Mouse (Mus musculus) layer of hippocampus, adult 18-20 months (tissue): Measurements from ENCODE around the gene 2810004N23Rik. TPM values are rescaled to one million over a fixed set of nuclear protein-coding genes. Genes with fewer than 3 reads are reported as not detected.

ENCODE experiments used
- DNase-seq, 2 experiments: peaks; one replicate each; pipeline ENCODE4 v3.0.0; 2022; ENCODE audit warnings: low spot score in 2 of 2
- total RNA-seq, 2 experiments: library from RNA; stranded (reverse); gene quantifications; 2 replicates each; pipeline ENCODE4 v1.2.3; 2021

The 2810004N23Rik gene
- total RNA-seq, 2 experiments from 2014 or later: 21.2 to 24.5 TPM

- DNase-seq: peak; percentile 19 to 59
Measured at GRCm38 (mm10) chr8:124827387-124827786, 35.5 kb downstream of the 2810004N23Rik start.

GRCm38 (mm10) chr8:124826658-124827057, 36.3 kb downstream of the 2810004N23Rik start:
- peak in 1 of 2 experiments; percentile 19 for DNase-seq

- DNase-seq: no peak
Measured at GRCm38 (mm10) chr8:124823497-124823896, 39.4 kb downstream of the 2810004N23Rik start.

- no peak for DNase-seq
Measured at GRCm38 (mm10) chr8:124820125-124820524, 42.8 kb downstream of the 2810004N23Rik start.

- no peak for DNase-seq
Measured at GRCm38 (mm10) chr8:124819612-124820115, 43.3 kb downstream of the 2810004N23Rik start.

GRCm38 (mm10) chr8:124817361-124817760, 45.6 kb downstream of the 2810004N23Rik start:
- no peak for DNase-seq

GRCm38 (mm10) chr8:124816866-124817265, 46.1 kb downstream of the 2810004N23Rik start:
- no peak for DNase-seq

GRCm38 (mm10) chr8:124815870-124816269, 47.0 kb downstream of the 2810004N23Rik start:
- DNase-seq: no peak

GRCm38 (mm10) chr8:124813326-124813725, 49.6 kb downstream of the 2810004N23Rik start:
- no peak for DNase-seq

- DNase-seq: no peak
Measured at GRCm38 (mm10) chr8:124810689-124811394, 52.1 kb downstream of the 2810004N23Rik start.

- DNase-seq: no peak
Measured at GRCm38 (mm10) chr8:124810056-124810610, 52.8 kb downstream of the 2810004N23Rik start.

- DNase-seq: no peak
Measured at GRCm38 (mm10) chr8:124809419-124809818, 53.5 kb downstream of the 2810004N23Rik start.

GRCm38 (mm10) chr8:124805990-124806389, 56.9 kb downstream of the 2810004N23Rik start:
- DNase-seq: no peak

GRCm38 (mm10) chr8:124803824-124804702, 58.9 kb downstream of the 2810004N23Rik start:
- no peak for DNase-seq

GRCm38 (mm10) chr8:124800542-124800941, 62.4 kb downstream of the 2810004N23Rik start:
- no peak for DNase-seq

- DNase-seq: no peak
Measured at GRCm38 (mm10) chr8:124795781-124796488, 67.0 kb downstream of the 2810004N23Rik start.

GRCm38 (mm10) chr8:124794486-124794780, 68.5 kb downstream of the 2810004N23Rik start:
- peak; percentile 57 to 65 for DNase-seq

GRCm38 (mm10) chr8:124793661-124794485, 69.0 kb downstream of the 2810004N23Rik start:
- peak in 1 of 2 experiments; percentile 3 for DNase-seq

- peak; percentile 32 to 63 for DNase-seq
Measured at GRCm38 (mm10) chr8:124793172-124793651, 69.7 kb downstream of the 2810004N23Rik start.

GRCm38 (mm10) chr8:124792708-124793107, 70.2 kb downstream of the 2810004N23Rik start, which contains the start of gene Trim67:
Gene Trim67, plus strand, starts transcription at chr8:124793092.
- peak; percentile 26 to 39 for DNase-seq
